Mouse (Mus musculus) liver, adult 2 months (tissue): Measurements from ENCODE around the gene Gm49387. TPM values are rescaled to one million over a fixed set of nuclear protein-coding genes. Genes with fewer than 3 reads are reported as not detected.

Source experiments
- DNase-seq: peaks from one replicate; pipeline ENCODE4 v3.0.0-alpha.2; 2011; ENCODE audit warnings: low read depth, low spot score; ENCODE audit errors: extremely low read depth
- H3K27ac ChIP-seq: fragments of 200-500 bp; replicated peaks from 2 replicates; pipeline ENCODE4 v1.5.1; 2012; ENCODE audit warnings: low read depth, mild to moderate bottlenecking, control low read depth, inconsistent platforms, low read length; ENCODE audit not compliant: insufficient read depth
- H3K27me3 ChIP-seq: fragments of 200-500 bp; 2 replicates; pipeline ENCODE4 v1.6.1; 2012; ENCODE audit warnings: mild to moderate bottlenecking, moderate library complexity, low read length, inconsistent platforms; ENCODE audit not compliant: control insufficient read depth, insufficient read depth
- H3K36me3 ChIP-seq: fragments of 200-500 bp; 2 replicates; pipeline ENCODE4 v1.6.1; 2012; ENCODE audit warnings: low read length, inconsistent platforms; ENCODE audit not compliant: control insufficient read depth, insufficient read depth
- H3K4me1 ChIP-seq: fragments of 200-500 bp; 2 replicates; pipeline ENCODE4 v1.6.1; 2011; ENCODE audit warnings: low read length; ENCODE audit not compliant: control insufficient read depth, insufficient read depth
- H3K4me3 ChIP-seq: fragments of 200-500 bp; 2 replicates; pipeline ENCODE4 v1.5.1; 2011; ENCODE audit warnings: low read depth, mild to moderate bottlenecking, control low read depth, low read length, moderate library complexity; ENCODE audit not compliant: insufficient read depth
- H3K79me2 ChIP-seq: fragments of 200-500 bp; 2 replicates; pipeline ENCODE4 v1.6.1; 2012; ENCODE audit warnings: inconsistent platforms, mild to moderate bottlenecking, low read length, moderate library complexity; ENCODE audit not compliant: control insufficient read depth, insufficient read depth
- H3K9ac ChIP-seq: fragments of 200-500 bp; 2 replicates; pipeline ENCODE4 v1.6.1; 2012; ENCODE audit warnings: low read depth, mild to moderate bottlenecking, control low read depth, inconsistent platforms, low read length
- CTCF ChIP-seq: fragments of 200-500 bp; IDR thresholded peaks from 2 replicates; pipeline ENCODE4 v1.5.1; 2011; ENCODE audit warnings: low read depth, low read length, control low read depth
- POLR2A ChIP-seq: fragments of 200-500 bp; IDR thresholded peaks from 2 replicates; pipeline ENCODE4 v1.6.1; 2011; ENCODE audit warnings: low read length, control low read depth; ENCODE audit not compliant: insufficient read depth; ENCODE audit errors: extremely low read depth
- WGBS: fragments of 180-500 bp; shearing (Covaris S2); methylation state at CpG from one replicate; pipeline ENCODE4 v1.1.7; 2018; 5-methylcytosine and 5-hydroxymethylcytosine counted together
- polyA plus RNA-seq: library from polyadenylated mRNA; depleted of rRNA; stranded (reverse); fragments of >200 nt; gene quantifications from 2 replicates; pipeline ENCODE4 v1.2.3, GENCODE M21; 2012
- total RNA-seq: library from RNA; depleted of rRNA; stranded (reverse); fragments of >200 nt; gene quantifications from 2 replicates; pipeline ENCODE4 v1.2.3, GENCODE M21; 2014

The Gm49387 gene
- total and polyA plus RNA-seq, 2 experiments = 2.6 TPM; not detected in 1

GRCm38 (mm10) chr14:31653101-31653875 is 12.6 kb upstream of the Gm49387 start:
- Histone ChIP-seq H3K4me3 (no peak overlapping the region), H3K27ac (no peak overlapping the region), H3K27me3 (no peaks in the 10 kb centered on the region), H3K9ac (no peak overlapping the region), H3K36me3 (no peaks in the 10 kb centered on the region), H3K79me2 (peaks cover 36% of the 10 kb centered on the region), H3K4me1 (peaks cover 8% of the 10 kb centered on the region)
- TF ChIP-seq POLR2A (no peak), CTCF (no peak)
- WGBS = 65% methylated on average over 14 of the region's 14 CpGs
- DNase-seq = no peak

GRCm38 (mm10) chr14:31652624-31653023 is 11.9 kb upstream of the Gm49387 start:
- Histone ChIP-seq H3K4me3 (no peak overlapping the region), H3K27me3 (no peaks in the 10 kb centered on the region), H3K4me1 (peaks cover 8% of the 10 kb centered on the region), H3K27ac (no peak overlapping the region), H3K79me2 (peaks cover 34% of the 10 kb centered on the region), H3K36me3 (no peaks in the 10 kb centered on the region), H3K9ac (no peak overlapping the region)
- TF ChIP-seq CTCF (no peak), POLR2A (no peak)
- WGBS = 49% methylated on average over 1 of the region's 1 CpGs
- DNase-seq = no peak

- no peaks in the 10 kb centered on the region for H3K36me3 ChIP-seq
- H3K4me1 ChIP-seq = peaks cover 8% of the 10 kb centered on the region
- H3K27me3 ChIP-seq = no peaks in the 10 kb centered on the region
- no peak overlapping the region for H3K9ac ChIP-seq
- no peak overlapping the region for H3K4me3 ChIP-seq
- no peak for TF ChIP-seq POLR2A
- TF ChIP-seq CTCF = no peak
- 46% methylated on average over 5 of the region's 5 CpGs for WGBS
- no peak for DNase-seq
- peaks cover 31% of the 10 kb centered on the region for H3K79me2 ChIP-seq
- no peak overlapping the region for H3K27ac ChIP-seq
Observed at GRCm38 (mm10) chr14:31652106-31652505, 11.4 kb upstream of the Gm49387 start.

GRCm38 (mm10) chr14:31651206-31651605 is 10.5 kb upstream of the Gm49387 start:
- H3K4me3 ChIP-seq = no peak overlapping the region
- H3K27me3 ChIP-seq = no peaks in the 10 kb centered on the region

GRCm38 (mm10) chr14:31650347-31650746 is 9.7 kb upstream of the Gm49387 start:
- WGBS = 97% methylated on average over 3 of the region's 3 CpGs
- H3K27ac ChIP-seq = no peak overlapping the region
- no peak overlapping the region for H3K9ac ChIP-seq
- H3K4me1 ChIP-seq = peaks cover 13% of the 10 kb centered on the region
- no peaks in the 10 kb centered on the region for H3K36me3 ChIP-seq
- DNase-seq = no peak
- no peak for TF ChIP-seq POLR2A
- peak; percentile 29; the same call in 1 of the 2 replicates for TF ChIP-seq CTCF
- no peak overlapping the region for H3K4me3 ChIP-seq
- H3K27me3 ChIP-seq = no peaks in the 10 kb centered on the region
- peaks cover 31% of the 10 kb centered on the region for H3K79me2 ChIP-seq

More at GRCm38 (mm10) chr14:31651206-31651605, 10.5 kb upstream of the Gm49387 start:
- no peak for DNase-seq
- 73% methylated on average over 7 of the region's 7 CpGs for WGBS
- H3K27ac ChIP-seq = no peak overlapping the region
- TF ChIP-seq POLR2A (no peak), CTCF (no peak)
- peaks cover 8% of the 10 kb centered on the region for H3K4me1 ChIP-seq
- no peaks in the 10 kb centered on the region for H3K36me3 ChIP-seq
- H3K79me2 ChIP-seq = peaks cover 33% of the 10 kb centered on the region
- H3K9ac ChIP-seq = no peak overlapping the region

- H3K4me1 ChIP-seq = peaks cover 15% of the 10 kb centered on the region
- no peak for DNase-seq
Observed at GRCm38 (mm10) chr14:31647991-31648390, 7.3 kb upstream of the Gm49387 start.

More at GRCm38 (mm10) chr14:31647991-31648390, 7.3 kb upstream of the Gm49387 start:
- no peak for TF ChIP-seq POLR2A
- TF ChIP-seq CTCF = no peak
- Histone ChIP-seq H3K9ac (no peak overlapping the region), H3K4me3 (no peak overlapping the region), H3K36me3 (no peaks in the 10 kb centered on the region), H3K79me2 (peaks cover 22% of the 10 kb centered on the region; the same call in 1 of the 2 replicates), H3K27ac (no peak overlapping the region), H3K27me3 (no peaks in the 10 kb centered on the region)
- WGBS = 77% methylated on average over 10 of the region's 10 CpGs
